14 mouse cellular contexts compared by ENCODE assay signal in genomic region chr15:77035643-77036042, GRCm38 (mm10). TPM values are rescaled to one million over a fixed set of nuclear protein-coding genes. Genes with fewer than 3 reads are reported as not detected.
DNase-seq lines count a peak whose midpoint lies in the region; ATAC-seq and TF ChIP-seq lines count a peak whose summit lies in the region.
"Had no signal": no experiment of that assay in that cellular context is flagged by ENCODE, and none has a peak within 500 bp of the region (broad histone marks: within the 10 kb centered on the region; RNA-seq: fewer than 3 reads in every experiment).

No protein-coding gene starts in this region.

- no peaks in the 10 kb centered on the region for H3K36me3 ChIP-seq in heart, embryonic 10.5 days
- no peaks in the 10 kb centered on the region for H3K36me3 ChIP-seq in kidney, postnatal 0 days (ENCODE audit: insufficient read depth, low read length)
- H3K36me3 ChIP-seq in embryonic facial prominence, embryonic 14.5 days (ENCODE audit: control insufficient read depth, insufficient read depth, low read length): no peaks in the 10 kb centered on the region

- no peak for ATAC-seq in kidney, postnatal 0 days (replicated peaks; ENCODE audit: low FRiP score, low read depth)
- no peak for ATAC-seq in embryonic facial prominence, embryonic 14.5 days (ENCODE audit: low read depth)
- ATAC-seq: forebrain, embryonic 13.5 days; liver, postnatal 0 days had no signal

- TF ChIP-seq CTCF in kidney, postnatal 0 days (IDR thresholded peaks at IDR 0.05; ENCODE audit: low read depth): no peak
- no peak for TF ChIP-seq CTCF in olfactory bulb, adult 2 months (IDR thresholded peaks at IDR 0.05; ENCODE audit: insufficient read depth, low read depth, low read length)

- WGBS in heart, embryonic 10.5 days: 84% methylated on average over 3 of the region's 3 CpGs
- 63% methylated on average over 3 of the region's 3 CpGs for WGBS in kidney, postnatal 0 days
- WGBS in embryonic facial prominence, embryonic 14.5 days: 80% methylated on average over 3 of the region's 3 CpGs
- 84% methylated on average over 3 of the region's 3 CpGs for WGBS in olfactory bulb, adult 2 months

- no peak overlapping the region for H3K9ac ChIP-seq in kidney, postnatal 0 days (ENCODE audit: low read depth, low read length)
- no peak overlapping the region for H3K9ac ChIP-seq in embryonic facial prominence, embryonic 14.5 days (ENCODE audit: low read depth, low read length)
- H3K9ac ChIP-seq: forebrain, embryonic 13.5 days; liver, postnatal 0 days had no signal

- no peak overlapping the region for H3K4me3 ChIP-seq in heart, embryonic 10.5 days
- no peak overlapping the region for H3K4me3 ChIP-seq in kidney, postnatal 0 days (replicated peaks; ENCODE audit: low read depth, low read length)
- H3K4me3 ChIP-seq in embryonic facial prominence, embryonic 14.5 days (ENCODE audit: low read depth, low read length): no peak overlapping the region
- H3K4me3 ChIP-seq in olfactory bulb, adult 2 months (ENCODE audit: insufficient read depth, low read depth, low read length): no peak overlapping the region
- H3K4me3 ChIP-seq: forebrain, embryonic 13.5 days had no signal

- H3K4me1 ChIP-seq in heart, embryonic 10.5 days: peaks cover 84% of the 10 kb centered on the region
- peaks cover 22% of the 10 kb centered on the region for H3K4me1 ChIP-seq in kidney, postnatal 0 days (replicated peaks; ENCODE audit: insufficient read depth, low read length)
- peaks cover 45% of the 10 kb centered on the region for H3K4me1 ChIP-seq in embryonic facial prominence, embryonic 14.5 days (ENCODE audit: control insufficient read depth, insufficient read depth, low read length)
- H3K4me1 ChIP-seq in olfactory bulb, adult 2 months (ENCODE audit: control insufficient read depth, insufficient read depth, low read length): peaks cover 35% of the 10 kb centered on the region

- DNase-seq in heart, embryonic 10.5 days (ENCODE audit: low spot score): no peak
- DNase-seq in heart, adult 18-20 months: no peak
- DNase-seq in kidney, postnatal 0 days (ENCODE audit: low spot score): no peak
- no peak for DNase-seq in kidney, postnatal 4 days
- no peak for DNase-seq in embryonic facial prominence, embryonic 14.5 days (ENCODE audit: low spot score)
- no peak for DNase-seq in thymus, postnatal 10 days (ENCODE audit: low spot score in 2 of 2)
- no peak for DNase-seq in cerebellum, adult 9-11 months
- DNase-seq: gastrocnemius, postnatal 14 days; kidney, adult 9 months; layer of hippocampus, postnatal 36 days; liver, postnatal 0 days had no signal

- H3K4me2 ChIP-seq in kidney, postnatal 0 days (ENCODE audit: low read length): no peak overlapping the region
- H3K4me2 ChIP-seq in embryonic facial prominence, embryonic 14.5 days (ENCODE audit: low read depth, low read length): no peak overlapping the region
- H3K4me2 ChIP-seq: forebrain, embryonic 13.5 days had no signal

- H3K9me3 ChIP-seq in heart, embryonic 10.5 days: no peaks in the 10 kb centered on the region
- H3K9me3 ChIP-seq in kidney, postnatal 0 days (replicated peaks; ENCODE audit: low read length): no peaks in the 10 kb centered on the region
- no peaks in the 10 kb centered on the region for H3K9me3 ChIP-seq in embryonic facial prominence, embryonic 14.5 days (ENCODE audit: control insufficient read depth, low read length)
- H3K9me3 ChIP-seq: forebrain, embryonic 13.5 days had no signal

- H3K27me3 ChIP-seq in heart, embryonic 10.5 days (ENCODE audit: insufficient read depth, poor library complexity, severe bottlenecking): no peaks in the 10 kb centered on the region
- no peaks in the 10 kb centered on the region for H3K27me3 ChIP-seq in kidney, postnatal 0 days (ENCODE audit: insufficient read depth, low read length)
- H3K27me3 ChIP-seq in embryonic facial prominence, embryonic 14.5 days (replicated peaks; ENCODE audit: control insufficient read depth, insufficient read depth, low read length): no peaks in the 10 kb centered on the region
- H3K27me3 ChIP-seq: forebrain, embryonic 13.5 days had no signal

- H3K27ac ChIP-seq in heart, embryonic 10.5 days: peak overlapping the region; percentile 97
- H3K27ac ChIP-seq in kidney, postnatal 0 days: peak overlapping the region; percentile 81
- peak overlapping the region; percentile 99 for H3K27ac ChIP-seq in embryonic facial prominence, embryonic 14.5 days (replicated peaks; ENCODE audit: low read depth, low read length)
- H3K27ac ChIP-seq in olfactory bulb, adult 2 months (ENCODE audit: insufficient read depth, low read depth, low read length): peak overlapping the region; percentile 99
- H3K27ac ChIP-seq: forebrain, embryonic 13.5 days had no signal

- TF ChIP-seq POLR2A in olfactory bulb, adult 2 months (IDR thresholded peaks at IDR 0.05; ENCODE audit: insufficient read depth, low read depth, low read length): no peak

RNA-seq across cellular contexts. Expression of gene Apol6, which starts 8.9 kb away (rescaled TPM):
- polyA plus RNA-seq in heart, embryonic 10.5 days (2016; fragmentation: Nextera tagmentation; extraction: Ambion mirVana): 0.27 and 0.77 TPM in 2 replicates
- total RNA-seq in heart, adult 18-20 months (2021): 1 to 10 TPM; 1.3 to 3.1 TPM
- 0.08 TPM in 1 of 2 replicates, not detected in the other for polyA plus RNA-seq in kidney, postnatal 0 days (2015; fragmentation: Nextera tagmentation; extraction: Ambion mirVana)
- polyA plus RNA-seq in embryonic facial prominence, embryonic 14.5 days (2014; fragmentation: Nextera tagmentation; extraction: Ambion mirVana): 0.21 TPM in 2 replicates
- polyA plus RNA-seq in olfactory bulb, adult 2 months (2012; ENCODE audit: insufficient read depth, insufficient read length, low replicate concordance, missing spikeins): not detected in 2 replicates
- total RNA-seq: layer of hippocampus, postnatal 36 days; neutrophil, adult 5-6 weeks had no signal
- polyA plus RNA-seq: forebrain, embryonic 13.5 days; liver, postnatal 0 days had no signal

RNA-seq across cellular contexts. Expression of gene Mb, which starts 14.8 kb away (rescaled TPM):
- 29.5 and 90.1 TPM in 2 replicates for polyA plus RNA-seq in heart, embryonic 10.5 days (2016; fragmentation: Nextera tagmentation; extraction: Ambion mirVana)
- total RNA-seq in heart, adult 18-20 months (2021): over 10,000 TPM; 19,183 to 21,770 TPM
- 0.62 and 0.76 TPM in 2 replicates for polyA plus RNA-seq in kidney, postnatal 0 days (2015; fragmentation: Nextera tagmentation; extraction: Ambion mirVana)
- 12.9 and 13.9 TPM in 2 replicates for polyA plus RNA-seq in embryonic facial prominence, embryonic 14.5 days (2014; fragmentation: Nextera tagmentation; extraction: Ambion mirVana)
- polyA plus RNA-seq in olfactory bulb, adult 2 months (2012; ENCODE audit: insufficient read depth, insufficient read length, low replicate concordance, missing spikeins): not detected in 2 replicates
- total RNA-seq: neutrophil, adult 5-6 weeks had no signal
- polyA plus RNA-seq: forebrain, embryonic 13.5 days had no signal
